Mouse (Mus musculus): ENCODE data around the gene Ptpn5.

DNA sequence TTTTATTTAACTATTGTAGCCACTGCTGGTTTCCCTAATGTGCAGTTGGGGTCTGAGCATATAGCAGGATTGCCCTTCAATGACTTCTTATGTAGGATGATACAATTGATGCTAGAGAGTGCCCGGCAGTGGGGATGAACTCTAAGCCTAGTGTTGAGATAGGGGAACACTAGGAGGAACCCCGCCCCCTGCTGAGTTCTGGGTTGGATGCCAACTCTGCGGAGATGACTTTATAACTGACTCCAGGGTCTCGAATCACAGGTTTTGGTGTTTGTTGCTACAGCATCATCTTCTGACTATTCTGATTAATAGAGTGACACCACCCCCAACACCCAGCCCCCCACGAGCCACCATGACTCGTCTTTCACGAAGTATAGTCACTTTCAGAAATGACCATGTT lies 14.8 kb upstream of the Ptpn5 start:
- no peak for TF ChIP-seq CTCF (IDR thresholded peaks at IDR 0.05; ENCODE audit: low read depth, low read length)
- no peak for TF ChIP-seq POLR2A (IDR thresholded peaks at IDR 0.05; ENCODE audit: borderline replicate concordance, low read depth, low read length)
